Mouse (Mus musculus): ENCODE results near the gene Map4k1.

DNA sequence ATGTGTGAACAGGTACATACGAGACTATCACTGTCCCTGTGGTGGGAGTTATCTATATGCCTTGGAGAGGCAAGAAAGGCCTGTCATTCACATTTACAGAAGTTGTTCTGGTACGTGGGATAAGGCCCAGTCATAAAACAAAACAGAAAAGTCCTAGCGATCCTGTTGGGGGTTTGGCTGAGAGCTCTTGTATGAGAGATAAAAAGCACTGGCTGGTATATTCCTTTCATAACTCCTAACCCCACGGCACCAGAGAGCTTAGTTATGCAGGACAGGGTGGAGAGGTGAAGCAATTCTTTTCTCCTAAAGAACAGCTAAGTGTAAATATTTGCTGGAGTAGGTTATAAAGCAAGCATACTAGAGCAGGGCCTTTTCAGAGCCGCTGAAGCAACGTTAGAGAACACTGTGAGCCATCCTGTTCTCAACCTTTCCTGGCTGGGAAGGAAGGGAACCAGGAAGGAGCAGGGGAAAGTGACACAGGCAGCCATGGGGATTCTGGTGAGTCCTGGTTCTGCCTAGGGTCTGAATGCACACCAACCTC, 22.3 kb upstream of the Map4k1 start:
- TF ChIP-seq GATA1 (IDR thresholded peaks at IDR 0.05; ENCODE audit: borderline replicate concordance, low read length) (no peak), FLI1 (IDR thresholded peaks at IDR 0.05; ENCODE audit: low read length) (no peak)

All from megakaryocyte, embryonic 14.5 days (primary cell).